1 mouse cellular context compared by ENCODE assay signal in the genomic region with DNA sequence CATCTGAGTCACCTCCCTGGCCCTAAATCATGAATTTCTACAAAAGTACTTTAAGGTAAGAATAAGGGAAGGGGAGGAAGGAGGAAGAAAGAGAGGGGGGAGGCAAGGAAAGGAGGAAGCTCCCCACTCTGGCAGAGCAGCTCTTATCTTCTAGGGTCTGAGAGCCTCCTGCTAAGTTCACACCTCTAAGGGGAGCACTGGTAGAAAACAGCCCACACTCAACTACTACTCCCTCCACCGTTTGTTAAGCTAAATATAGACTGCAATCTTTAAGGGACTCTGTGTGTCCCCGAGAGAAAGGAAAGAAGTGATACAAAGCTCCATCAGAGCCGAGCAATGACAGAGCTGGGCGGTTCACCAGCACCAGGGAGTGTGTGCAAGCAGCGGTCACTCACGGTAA.
TF ChIP-seq lines count a peak whose summit lies in the region.

No protein-coding gene starts in this region.

TF ChIP-seq in MEL, 35 proteins besides CTCF, POLR2A, EP300 and RAD21 (continued from another document):
- TF ChIP-seq GATA1 (IDR thresholded peaks at IDR 0.05; ENCODE audit: low read depth, low read length): peak; percentile 80
- TF ChIP-seq TBP (IDR thresholded peaks at IDR 0.05; ENCODE audit: low read depth, low read length): no peak
